Mouse (Mus musculus) kidney, adult 9 months (tissue): ENCODE measurements around the gene Rmdn2.

Experiments used
- DNase-seq: peaks from one replicate; pipeline ENCODE4 v3.0.0; 2022

Rmdn2 gene

GRCm38 (mm10) chr17:79611545-79611944 lies at the start of gene Rmdn2:
TSS of gene Rmdn2 (plus strand) at chr17:79611863.
- no peak for DNase-seq

DNA sequence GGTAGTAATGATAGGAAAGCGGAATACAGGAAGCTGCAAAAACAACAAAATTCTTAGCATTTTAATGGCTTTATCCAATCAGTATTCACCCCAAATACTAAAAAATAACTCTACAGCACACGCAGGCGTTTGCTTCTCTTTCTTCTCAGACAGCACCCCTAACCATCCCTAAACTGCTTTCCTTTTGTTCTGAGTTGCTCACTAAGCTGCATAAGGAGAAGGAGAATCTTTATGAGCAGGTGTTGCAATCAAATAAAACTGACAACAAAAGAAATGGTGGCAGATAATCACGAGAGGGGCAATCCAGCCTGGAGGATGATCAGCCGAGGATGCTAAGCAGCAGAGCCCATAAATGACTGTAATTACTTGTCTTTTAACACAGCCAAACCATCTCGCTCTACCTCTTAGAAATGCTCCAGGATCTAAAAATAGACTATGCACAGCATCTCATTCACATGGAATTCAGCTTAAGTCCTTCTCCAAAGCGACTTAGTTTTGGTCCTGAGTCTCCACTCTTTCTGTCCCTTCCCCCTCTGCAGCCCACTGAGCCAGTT lies 48.5 kb upstream of the Rmdn2 start:
- no peak for DNase-seq

- no peak for DNase-seq
Observed at GRCm38 (mm10) chr17:79563721-79564120, 47.9 kb upstream of the Rmdn2 start.

DNA sequence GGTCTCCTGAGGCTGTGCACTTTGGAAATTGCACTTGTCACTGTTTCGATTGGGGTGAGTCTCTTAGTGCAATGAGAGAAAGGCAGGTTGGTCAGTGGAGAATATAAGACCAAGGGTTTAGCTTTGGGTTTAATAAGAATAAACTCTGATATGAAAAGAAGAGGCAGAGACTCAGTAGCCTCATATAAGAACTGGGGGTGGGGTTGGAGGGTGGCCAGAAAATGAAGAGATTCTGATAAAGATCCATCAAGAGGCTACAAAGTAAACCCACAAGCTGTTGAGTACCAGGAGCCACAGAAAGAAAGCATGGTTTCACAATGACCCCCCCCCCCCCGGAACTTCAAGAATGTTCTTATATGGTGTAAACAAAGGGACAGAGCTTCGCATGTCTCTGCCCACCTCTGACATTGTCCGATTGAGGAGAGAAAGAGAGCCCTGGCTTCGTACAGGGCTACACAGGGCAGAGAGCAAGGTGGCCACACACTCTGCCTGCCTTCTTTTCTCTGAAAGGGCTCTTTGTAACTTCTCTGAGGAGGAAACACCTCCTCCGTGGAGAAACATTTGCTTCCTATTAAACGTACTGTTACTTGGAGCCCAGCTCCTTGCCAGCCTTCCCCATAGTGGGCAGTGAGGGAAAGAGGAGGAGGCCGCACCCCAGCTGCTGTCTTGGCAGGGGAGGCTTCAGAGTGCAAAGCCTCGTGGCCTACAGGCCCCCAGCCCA lies 46.3 kb upstream of the Rmdn2 start:
- DNase-seq, result no peak

DNA sequence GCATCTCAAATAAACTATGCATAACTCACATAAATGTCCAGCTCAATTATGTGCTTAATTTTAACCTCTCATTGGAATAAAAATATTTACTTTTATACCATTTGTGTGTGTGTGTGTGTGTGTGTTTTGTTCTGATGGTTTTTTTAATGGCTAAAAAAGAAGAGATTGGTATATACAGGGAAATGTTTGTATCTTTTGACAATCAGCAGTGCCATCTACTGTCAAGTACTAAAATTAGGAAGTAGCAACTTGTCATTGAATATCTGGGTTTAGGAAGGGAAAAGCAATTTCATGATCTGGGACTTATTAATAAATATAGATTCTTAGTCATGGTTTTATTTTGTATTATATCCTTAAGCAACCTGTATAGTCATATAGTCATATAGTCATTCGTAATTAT lies 43.3 kb upstream of the Rmdn2 start:
- no peak for DNase-seq

DNA sequence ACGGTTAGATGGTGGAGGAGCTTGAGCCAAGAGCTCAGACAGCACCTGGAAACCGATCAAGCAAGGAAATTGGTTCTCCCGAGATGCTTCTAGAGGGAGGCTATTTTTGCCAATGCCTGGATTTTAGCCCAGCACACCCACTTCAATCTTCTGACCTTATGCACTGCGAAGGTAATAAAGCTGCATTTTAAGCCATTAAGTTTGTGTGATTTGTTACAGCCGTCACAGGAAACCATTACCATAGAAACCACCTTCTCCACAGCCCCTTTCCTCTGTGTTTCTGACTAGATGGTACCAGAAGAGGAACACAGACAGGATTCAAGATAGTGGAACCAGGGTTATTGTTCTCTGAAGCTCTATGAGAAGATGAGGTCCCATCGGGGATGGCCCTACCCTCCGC lies 33.3 kb upstream of the Rmdn2 start:
- no peak for DNase-seq

- peak; percentile 78 for DNase-seq
Observed at GRCm38 (mm10) chr17:79580264-79580920, 31.3 kb upstream of the Rmdn2 start.

- DNase-seq, result no peak
Observed at GRCm38 (mm10) chr17:79583466-79583865, 28.2 kb upstream of the Rmdn2 start.

DNA sequence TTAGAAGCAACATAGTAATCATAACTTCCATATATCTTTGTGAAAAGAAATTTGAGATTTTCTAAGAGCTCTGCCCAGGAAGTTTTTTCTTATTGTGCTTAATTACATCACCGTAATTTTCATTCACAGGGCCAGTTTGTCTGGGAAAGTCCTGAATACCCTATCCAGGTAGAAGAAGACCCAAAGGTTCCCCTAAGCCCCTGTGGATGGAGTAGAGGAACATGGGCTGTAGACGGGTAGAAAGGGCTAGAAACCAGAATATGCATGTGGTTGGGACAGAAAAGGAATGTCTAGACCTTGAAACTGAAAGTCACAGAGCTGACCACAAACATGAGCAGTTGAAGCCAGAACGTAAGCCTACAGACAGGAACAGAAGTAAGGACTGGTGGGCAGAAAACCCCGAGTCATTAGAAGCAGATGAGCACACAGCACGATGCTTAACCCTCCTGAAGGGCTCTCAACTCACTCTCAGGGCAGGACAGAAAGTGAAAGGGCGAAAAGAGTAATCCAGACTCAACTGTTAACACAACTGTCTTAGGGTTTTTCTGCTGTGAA lies 27.3 kb upstream of the Rmdn2 start:
- DNase-seq, result no peak

- no peak for DNase-seq
Observed at GRCm38 (mm10) chr17:79589913-79590312, 21.8 kb upstream of the Rmdn2 start.

- no peak for DNase-seq
Observed at GRCm38 (mm10) chr17:79595996-79596395, 15.7 kb upstream of the Rmdn2 start.

GRCm38 (mm10) chr17:79598151-79598550 lies 13.5 kb upstream of the Rmdn2 start:
- DNase-seq, result no peak

GRCm38 (mm10) chr17:79598596-79599577 lies 12.8 kb upstream of the Rmdn2 start:
- no peak for DNase-seq

DNA sequence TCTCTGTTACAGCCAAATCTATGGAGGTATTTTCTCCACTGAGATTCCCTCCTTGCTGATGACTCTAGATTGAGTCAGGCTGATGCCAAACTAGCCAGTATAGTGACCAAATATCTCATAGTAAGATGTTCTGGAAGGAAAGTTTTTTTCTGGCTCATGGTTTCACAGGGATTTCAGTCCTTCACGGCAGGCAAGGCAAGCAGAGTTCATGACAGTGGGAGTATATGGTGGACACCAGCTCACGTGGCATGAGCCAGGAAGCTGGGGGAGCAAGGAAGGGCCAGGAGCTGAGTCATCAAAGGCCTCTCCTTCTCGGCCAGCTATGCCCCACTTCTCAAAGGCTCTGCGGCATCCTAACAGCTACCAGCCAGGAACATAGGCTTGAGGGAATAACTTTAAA lies 11.6 kb upstream of the Rmdn2 start:
- no peak for DNase-seq

GRCm38 (mm10) chr17:79602381-79602780 lies 9.3 kb upstream of the Rmdn2 start:
- DNase-seq, result no peak

DNA sequence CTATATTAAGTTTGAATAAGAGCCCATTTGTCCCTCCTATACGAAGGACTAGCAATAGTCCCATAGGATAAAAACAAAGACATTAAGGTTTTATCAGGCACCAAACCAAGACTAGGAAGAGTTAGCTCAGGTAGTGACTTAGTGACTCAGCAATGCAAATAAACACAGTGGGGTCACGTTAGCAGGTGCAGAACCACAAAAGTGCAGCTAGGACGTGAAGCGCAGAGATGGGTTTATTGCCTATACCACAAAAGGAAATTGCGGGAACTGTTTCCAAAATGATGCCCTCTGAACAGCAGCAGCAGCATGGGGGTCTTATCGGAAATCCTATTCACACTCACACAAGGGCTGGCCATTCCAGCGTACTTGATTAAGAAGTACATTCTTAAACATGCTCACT lies 8.2 kb upstream of the Rmdn2 start:
- DNase-seq, result no peak

- no peak for DNase-seq
Observed at GRCm38 (mm10) chr17:79605794-79606193, 5.9 kb upstream of the Rmdn2 start.

GRCm38 (mm10) chr17:79609697-79610096 lies 2.0 kb upstream of the Rmdn2 start:
- DNase-seq, result no peak

DNA sequence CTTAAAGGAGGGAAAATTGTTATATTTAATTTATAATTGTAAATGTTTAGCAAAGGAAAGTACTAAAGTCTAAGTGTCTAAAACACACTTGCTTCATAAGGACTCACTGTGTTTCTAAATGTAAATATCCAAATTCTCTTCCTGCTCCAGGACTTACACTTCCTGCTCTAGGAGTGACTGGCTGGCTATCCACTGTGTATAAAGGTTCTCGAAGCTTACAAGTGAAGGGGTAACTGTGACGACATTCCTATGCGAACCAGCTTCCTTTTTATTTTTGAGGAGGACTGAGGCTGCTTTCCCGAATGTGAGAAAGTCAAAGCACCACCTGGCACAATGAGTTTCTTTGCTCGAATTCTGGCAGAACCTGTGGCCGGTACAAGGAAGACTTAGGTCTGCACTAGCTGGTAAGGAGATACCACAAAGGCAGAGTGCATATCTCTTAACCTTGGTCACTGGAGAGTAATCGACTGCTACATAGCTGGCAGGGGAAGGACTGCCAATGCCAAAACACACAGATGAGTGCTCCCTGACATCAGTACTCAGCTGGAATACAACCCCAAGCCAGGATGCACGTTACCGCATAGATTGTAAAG lies 1.4 kb upstream of the Rmdn2 start:
- no peak for DNase-seq

GRCm38 (mm10) chr17:79614691-79615588 lies 3.3 kb downstream of the Rmdn2 start:
- DNase-seq, result peak; percentile 69

GRCm38 (mm10) chr17:79615897-79616296 lies 4.2 kb downstream of the Rmdn2 start:
- no peak for DNase-seq
